Mouse (Mus musculus) CH12.LX (cell line): ENCODE data around the gene Foxf2. TPM values are rescaled to one million over a fixed set of nuclear protein-coding genes. Genes with fewer than 3 reads are reported as not detected.

ENCODE experiments used
- DNase-seq: peaks from one replicate; pipeline ENCODE4 v3.0.0-alpha.2; 2013; ENCODE audit errors: extremely low read depth
- H3K27ac ChIP-seq: 2 replicates; pipeline ENCODE4 v1.5.1; 2012; ENCODE audit warnings: low read depth, mild to moderate bottlenecking, control low read depth, moderate library complexity; ENCODE audit not compliant: insufficient read depth
- H3K27me3 ChIP-seq: replicated peaks from 2 replicates; pipeline ENCODE3; 2012; ENCODE audit warnings: inconsistent platforms
- H3K36me3 ChIP-seq, 2 experiments: replicated peaks in 1 of 2; 2 replicates each; pipeline versions ENCODE3 to v1.6.1; 2012; ENCODE audit warnings: inconsistent platforms in 1 of 2, low read length in 1 of 2, mild to moderate bottlenecking in 1 of 2, mixed read lengths in 1 of 2, moderate library complexity in 1 of 2; ENCODE audit not compliant: control insufficient read depth in 1 of 2, insufficient read depth in 1 of 2
- H3K4me1 ChIP-seq, 2 experiments: 2 replicates each; pipeline ENCODE4 v1.6.1; 2012; ENCODE audit warnings: inconsistent platforms in 1 of 2, moderate library complexity in 1 of 2; ENCODE audit not compliant: insufficient read depth in 2 of 2, control insufficient read depth in 1 of 2
- H3K4me2 ChIP-seq: 2 replicates; pipeline ENCODE4 v1.6.1; 2012; ENCODE audit warnings: low read depth, mild to moderate bottlenecking, control low read depth; ENCODE audit not compliant: poor library complexity, insufficient read depth, severe bottlenecking
- H3K4me3 ChIP-seq, 3 experiments: fragments of 150-350 bp in 1 of 3; sonication (generic) in 1 of 3; replicated peaks in 1 of 3; 2 replicates each; pipeline versions ENCODE3 to v1.5.1; 2011 to 2012; ENCODE audit warnings: low read depth in 2 of 3, low read length in 2 of 3, mild to moderate bottlenecking in 2 of 3, moderate library complexity in 2 of 3, control low read depth in 1 of 3, improper control_type of control experiment in 1 of 3, inconsistent platforms in 1 of 3, mixed read lengths in 1 of 3; ENCODE audit not compliant: poor library complexity in 1 of 3
- H3K79me2 ChIP-seq: replicated peaks from 2 replicates; pipeline ENCODE4 v1.6.1; 2012; ENCODE audit warnings: mild to moderate bottlenecking, moderate library complexity; ENCODE audit not compliant: control insufficient read depth, poor library complexity, insufficient read depth, severe bottlenecking; ENCODE audit errors: extremely low read depth
- H3K9ac ChIP-seq: 2 replicates; pipeline ENCODE4 v1.6.1; 2012; ENCODE audit warnings: low read depth, mild to moderate bottlenecking, control low read depth, moderate library complexity; ENCODE audit not compliant: insufficient read depth
- H3K9me3 ChIP-seq: replicated peaks from 2 replicates; pipeline ENCODE3; 2012; ENCODE audit warnings: low read length, inconsistent platforms, mixed read lengths
- CHD1 ChIP-seq: IDR thresholded peaks from 2 replicates; pipeline ENCODE4 v1.6.1; 2012; ENCODE audit warnings: low read depth, low read length, improper control_type of control experiment, inconsistent platforms
- CHD2 ChIP-seq: IDR thresholded peaks from 2 replicates; pipeline ENCODE4 v1.6.1; 2011; ENCODE audit warnings: low read length, improper control_type of control experiment
- CTCF ChIP-seq, 2 experiments: IDR thresholded peaks in 1 of 2; conservative IDR thresholded peaks in 1 of 2; 2 replicates each; pipeline ENCODE4 v1.5.1; 2011 to 2012; ENCODE audit warnings: low read depth in 2 of 2, low read length in 2 of 2, improper control_type of control experiment in 1 of 2, inconsistent platforms in 1 of 2, mild to moderate bottlenecking in 1 of 2, moderate library complexity in 1 of 2
- E2F4 ChIP-seq: IDR thresholded peaks from 2 replicates; pipeline ENCODE4 v1.6.1; 2011; ENCODE audit warnings: low read depth, low read length, improper control_type of control experiment; ENCODE audit not compliant: insufficient replicate concordance
- ELF1 ChIP-seq: IDR thresholded peaks from 2 replicates; pipeline ENCODE4 v1.6.1; 2014; ENCODE audit warnings: low read depth, mild to moderate bottlenecking, inconsistent platforms, low read length, improper control_type of control experiment
- EP300 ChIP-seq: IDR thresholded peaks from 2 replicates; pipeline ENCODE4 v1.6.1; 2011; ENCODE audit warnings: low read length, improper control_type of control experiment
- ETS1 ChIP-seq: conservative IDR thresholded peaks from 2 replicates; pipeline ENCODE4 v1.6.1; 2012; ENCODE audit warnings: low read depth, mild to moderate bottlenecking, inconsistent platforms, low read length, improper control_type of control experiment, moderate library complexity
- HCFC1 ChIP-seq: IDR thresholded peaks from 2 replicates; pipeline ENCODE4 v1.6.1; 2012; ENCODE audit warnings: low read depth, mild to moderate bottlenecking, inconsistent platforms, low read length, improper control_type of control experiment
- IRF4 ChIP-seq: IDR thresholded peaks from 2 replicates; pipeline ENCODE4 v1.6.1; 2014; ENCODE audit warnings: low read depth, mild to moderate bottlenecking, inconsistent platforms, low read length, improper control_type of control experiment
- JUND ChIP-seq: conservative IDR thresholded peaks from 2 replicates; pipeline ENCODE4 v1.6.1; 2011; ENCODE audit warnings: low read depth, low read length, improper control_type of control experiment
- KAT2A ChIP-seq: IDR thresholded peaks from 2 replicates; pipeline ENCODE4 v1.6.1; 2012; ENCODE audit warnings: low read length, improper control_type of control experiment, inconsistent platforms; ENCODE audit not compliant: insufficient replicate concordance
- MAFK ChIP-seq: IDR thresholded peaks from 2 replicates; pipeline ENCODE4 v1.6.1; 2011; ENCODE audit warnings: low read length, improper control_type of control experiment; ENCODE audit not compliant: insufficient replicate concordance
- MAX ChIP-seq: IDR thresholded peaks from 2 replicates; pipeline ENCODE4 v1.6.1; 2011; ENCODE audit warnings: low read length, improper control_type of control experiment
- MEF2A ChIP-seq: IDR thresholded peaks from 2 replicates; pipeline ENCODE4 v1.6.1; 2014; ENCODE audit warnings: low read depth, mild to moderate bottlenecking, inconsistent platforms, low read length, improper control_type of control experiment, borderline replicate concordance
- MYC ChIP-seq: IDR thresholded peaks from 2 replicates; pipeline ENCODE4 v1.6.1; 2011; ENCODE audit warnings: low read depth, mild to moderate bottlenecking, improper control_type of control experiment, low read length
- PAX5 ChIP-seq: IDR thresholded peaks from 2 replicates; pipeline ENCODE4 v1.6.1; 2012; ENCODE audit warnings: low read length, inconsistent platforms, mixed read lengths
- RAD21 ChIP-seq: IDR thresholded peaks from 2 replicates; pipeline ENCODE4 v1.6.1; 2011; ENCODE audit warnings: low read depth, mild to moderate bottlenecking, low read length, improper control_type of control experiment, moderate library complexity
- RCOR1 ChIP-seq: conservative IDR thresholded peaks from 2 replicates; pipeline ENCODE4 v1.6.1; 2012; ENCODE audit warnings: low read depth, mild to moderate bottlenecking, inconsistent platforms, low read length, improper control_type of control experiment
- SIN3A ChIP-seq: IDR thresholded peaks from 2 replicates; pipeline ENCODE4 v1.6.1; 2012; ENCODE audit warnings: low read length, improper control_type of control experiment, inconsistent platforms
- SMC3 ChIP-seq: IDR thresholded peaks from 2 replicates; pipeline ENCODE4 v1.6.1; 2011; ENCODE audit warnings: low read depth, low read length, improper control_type of control experiment
- TCF12 ChIP-seq: IDR thresholded peaks from 2 replicates; pipeline ENCODE4 v1.6.1; 2014; ENCODE audit warnings: low read depth, mild to moderate bottlenecking, inconsistent platforms, low read length, improper control_type of control experiment
- UBTF ChIP-seq: IDR thresholded peaks from 2 replicates; pipeline ENCODE4 v1.6.1; 2012; ENCODE audit warnings: low read depth, mild to moderate bottlenecking, inconsistent platforms, low read length, improper control_type of control experiment, moderate library complexity
- USF1 ChIP-seq: IDR thresholded peaks from 2 replicates; pipeline ENCODE4 v1.6.1; 2014; ENCODE audit warnings: low read depth, mild to moderate bottlenecking, inconsistent platforms, low read length, improper control_type of control experiment
- USF2 ChIP-seq: conservative IDR thresholded peaks from 2 replicates; pipeline ENCODE4 v1.6.1; 2011; ENCODE audit warnings: low read depth, low read length, improper control_type of control experiment
- ZMIZ1 ChIP-seq: IDR thresholded peaks from 2 replicates; pipeline ENCODE4 v1.6.1; 2012; ENCODE audit warnings: low read depth, mild to moderate bottlenecking, inconsistent platforms, low read length, improper control_type of control experiment
- dilution Hi-C: fragments of 300-500 bp; cut with MboI; formaldehyde crosslinking; loops from 2 replicates; pipeline ENCODE4 v1.14.3; 2020; ENCODE audit warnings: low sequenced_read_pairs; ENCODE audit not compliant: extremely low pct_unique_long_range_greater_than_20kb, extremely low pct_ligation_motif_present
- in situ Hi-C: fragments of 300-500 bp; cut with MboI; formaldehyde crosslinking; loops from 3 replicates; pipeline ENCODE4 v1.14.3; 2019; ENCODE audit warnings: low sequenced_read_pairs, low pct_ligation_motif_present, low pct_unique_long_range_greater_than_20kb, mixed read lengths
- polyA plus RNA-seq: library from polyadenylated mRNA; unstranded; fragments of >175 nt; gene quantifications from 2 replicates; pipeline ENCODE4 v1.2.1, GENCODE M21; 2012; ENCODE audit warnings: low read depth; ENCODE audit not compliant: insufficient read length
- total RNA-seq, 2 experiments: library from RNA; depleted of rRNA; stranded (reverse); fragments of 300-350 nt in 1 of 2; fragments of >200 nt in 1 of 2; gene quantifications; 2 replicates each; pipeline ENCODE4 v1.2.3; 2012 to 2014

Gene Foxf2
- total and polyA plus RNA-seq, 3 experiments: not detected

DNA sequence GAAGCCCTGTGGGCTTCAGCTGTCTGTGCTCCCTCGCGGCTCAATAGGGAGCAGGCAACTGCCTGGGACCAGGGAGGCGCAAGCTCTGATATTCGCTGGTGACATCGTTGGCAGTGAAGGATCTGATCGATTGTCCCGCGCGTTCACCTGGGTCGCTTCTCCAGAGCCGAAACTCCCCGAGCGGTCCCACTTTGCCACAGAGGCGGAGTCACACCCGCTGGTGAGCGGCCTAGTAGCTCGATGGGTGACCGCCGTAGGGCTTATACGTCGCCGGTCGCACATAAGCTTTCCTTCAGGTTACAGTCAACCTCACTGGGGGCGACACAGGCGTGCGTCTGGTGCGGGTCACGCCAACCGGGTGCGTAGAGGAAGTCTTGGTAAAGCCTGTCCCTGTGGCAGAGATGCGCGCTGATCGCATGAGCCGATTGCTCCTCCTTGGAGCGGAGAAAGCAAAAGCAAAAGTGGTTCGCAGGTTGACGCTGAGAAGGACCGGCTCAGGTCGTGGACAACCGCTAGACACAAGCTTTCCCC lies 3.8 kb downstream of the Foxf2 start:
- dilution Hi-C loops (no loop called here), in situ Hi-C loops (loop anchor here (10.0 to 25.0 kb wide), 3 partner anchors 545 to 1067 kb away; no protein-coding TSS in a partner anchor)
- no peak for DNase-seq
- Histone ChIP-seq H3K4me2 (0 out of 2 replicates have a peak overlapping the region, but pooled peaks have one; percentile 9), H3K79me2 (no peaks in the 10 kb centered on the region), H3K27ac (no peak overlapping the region), H3K9me3 (peaks cover 26% of the 10 kb centered on the region), H3K9ac (no peak overlapping the region), H3K4me3 (peak overlapping the region in 1 of 3 experiments; percentile 27), H3K4me1 (peaks cover 0 to under 1% of the 10 kb centered on the region in 2 experiments; a peak in 1 of 4 replicates), H3K36me3 (no peaks in the 10 kb centered on the region), H3K27me3 (no peaks in the 10 kb centered on the region)
- TF ChIP-seq SIN3A (no peak), MYC (no peak), MAX (no peak), ELF1 (no peak), HCFC1 (no peak), TCF12 (no peak), ETS1 (no peak), JUND (no peak), ZMIZ1 (no peak), USF1 (no peak), UBTF (no peak), KAT2A (no peak), CHD2 (no peak), CTCF (conservative IDR thresholded peaks at IDR 0.05 in 1 of 2, IDR thresholded peaks at IDR 0.05 in 1 of 2; ENCODE audit: low read depth in 2 of 2, low read length in 2 of 2) (no peak), CHD1 (no peak), MAFK (no peak), EP300 (no peak), USF2 (no peak), PAX5 (no peak), RAD21 (no peak)

DNA sequence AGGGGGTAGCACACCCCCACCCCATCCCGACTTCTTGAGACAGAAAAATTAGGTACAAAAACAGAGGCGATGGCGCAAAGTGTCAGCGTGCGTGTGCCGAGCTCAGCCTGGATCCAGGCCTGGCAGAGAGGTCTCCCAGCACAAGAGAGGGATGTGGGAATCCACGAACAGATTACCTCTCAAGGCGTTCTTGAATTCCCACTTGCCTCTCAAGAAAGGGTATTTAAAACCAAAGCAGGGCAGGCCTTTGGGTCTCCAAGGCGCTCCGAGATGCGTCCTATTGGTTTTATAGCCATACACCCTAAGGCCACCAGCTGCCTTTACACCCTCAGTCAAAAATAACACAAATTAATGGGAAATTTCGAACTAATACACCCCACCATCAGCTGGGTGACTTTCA lies 4.4 kb downstream of the Foxf2 start:
- Histone ChIP-seq H3K36me3 (no peaks in the 10 kb centered on the region), H3K79me2 (no peaks in the 10 kb centered on the region), H3K4me3 (no peak overlapping the region), H3K27ac (no peak overlapping the region), H3K9me3 (peaks cover 23% of the 10 kb centered on the region), H3K9ac (no peak overlapping the region), H3K27me3 (no peaks in the 10 kb centered on the region), H3K4me2 (no peak overlapping the region), H3K4me1 (no peaks in the 10 kb centered on the region)
- in situ Hi-C loops (loop anchor here (25.0 kb wide), 2 partner anchors 743 to 1068 kb away; no protein-coding TSS in a partner anchor), dilution Hi-C loops (no loop called here)
- TF ChIP-seq CTCF (conservative IDR thresholded peaks at IDR 0.05 in 1 of 2, IDR thresholded peaks at IDR 0.05 in 1 of 2; ENCODE audit: low read depth in 2 of 2, low read length in 2 of 2): no peak
- TF ChIP-seq MEF2A: no peak
- no peak for TF ChIP-seq SMC3
- TF ChIP-seq RCOR1: no peak
- TF ChIP-seq MAX: no peak
- no peak for TF ChIP-seq IRF4
- TF ChIP-seq RAD21: no peak
- no peak for TF ChIP-seq E2F4
- TF ChIP-seq ELF1: no peak
- no peak for DNase-seq
